Mouse (Mus musculus): ENCODE measurements at regions not wholly inside any gene's neighbourhood (a gene's known extent, or its start where the extent isn't known, plus 50 kb on each side); places are given as distances from the start of the nearest gene placed in this dataset.
"Not testable (repeated sequence)": the region's sequence is repeated elsewhere in the genome, so short reads cannot be mapped to it uniquely, and the experiment has no call there.

GRCm38 (mm10) chr10:38366776-38367175, 454.8 kb downstream of the Rfpl4b start:
- no peaks in the 10 kb centered on the region for H3K27me3 ChIP-seq
- H3K36me3 ChIP-seq, result no peaks in the 10 kb centered on the region
- no peak for ATAC-seq (ENCODE audit: insufficient number of reproducible peaks, low FRiP score, low TSS enrichment, low read depth)
- no peaks in the 10 kb centered on the region for H3K4me1 ChIP-seq
- H3K9me3 ChIP-seq, result no peaks in the 10 kb centered on the region
- 82% methylated on average over 2 of the region's 2 CpGs for WGBS
- no peak overlapping the region for H3K4me3 ChIP-seq
- no peak overlapping the region for H3K9ac ChIP-seq
- no peak overlapping the region for H3K4me2 ChIP-seq
- no peak overlapping the region for H3K27ac ChIP-seq

- Histone ChIP-seq H3K27ac (no peak overlapping the region), H3K9ac (no peak overlapping the region), H3K9me3 (no peaks in the 10 kb centered on the region), H3K4me3 (no peak overlapping the region), H3K4me2 (no peak overlapping the region), H3K36me3 (no peaks in the 10 kb centered on the region), H3K27me3 (no peaks in the 10 kb centered on the region), H3K4me1 (no peaks in the 10 kb centered on the region)
- ATAC-seq (ENCODE audit: insufficient number of reproducible peaks, low FRiP score, low TSS enrichment, low read depth), result no peak
- 83% methylated on average over 4 of the region's 4 CpGs for whole genome bisulfite sequencing
Observed at GRCm38 (mm10) chr10:38364876-38365275, 456.7 kb downstream of the Rfpl4b start.

- WGBS, result 42% methylated on average over 1 of the region's 1 CpGs
- Histone ChIP-seq H3K4me2 (no peak overlapping the region), H3K9ac (no peak overlapping the region), H3K27me3 (no peaks in the 10 kb centered on the region), H3K4me3 (no peak overlapping the region), H3K27ac (no peak overlapping the region), H3K36me3 (no peaks in the 10 kb centered on the region), H3K9me3 (no peaks in the 10 kb centered on the region), H3K4me1 (no peaks in the 10 kb centered on the region)
- ATAC-seq (ENCODE audit: insufficient number of reproducible peaks, low FRiP score, low TSS enrichment, low read depth), result no peak
Observed at GRCm38 (mm10) chr10:38357539-38358232, 463.9 kb downstream of the Rfpl4b start.

GRCm38 (mm10) chr10:38353973-38354372, 467.6 kb downstream of the Rfpl4b start:
- Histone ChIP-seq H3K9ac (no peak overlapping the region), H3K27ac (no peak overlapping the region), H3K4me1 (no peaks in the 10 kb centered on the region), H3K36me3 (no peaks in the 10 kb centered on the region), H3K4me2 (no peak overlapping the region), H3K27me3 (no peaks in the 10 kb centered on the region), H3K9me3 (no peaks in the 10 kb centered on the region), H3K4me3 (no peak overlapping the region)
- no peak for ATAC-seq (ENCODE audit: insufficient number of reproducible peaks, low FRiP score, low TSS enrichment, low read depth)
- 56% methylated on average over 2 of the region's 2 CpGs for WGBS

- no peaks in the 10 kb centered on the region for H3K36me3 ChIP-seq
- no peak overlapping the region for H3K4me2 ChIP-seq
- WGBS, result 63% methylated on average over 5 of the region's 5 CpGs
- no peaks in the 10 kb centered on the region for H3K4me1 ChIP-seq
- no peaks in the 10 kb centered on the region for H3K27me3 ChIP-seq
- no peak for ATAC-seq (ENCODE audit: insufficient number of reproducible peaks, low FRiP score, low TSS enrichment, low read depth)
- no peaks in the 10 kb centered on the region for H3K9me3 ChIP-seq
- no peak overlapping the region for H3K27ac ChIP-seq
- H3K4me3 ChIP-seq, result no peak overlapping the region
- no peak overlapping the region for H3K9ac ChIP-seq
Observed at GRCm38 (mm10) chr10:38353526-38353925, 468.1 kb downstream of the Rfpl4b start.

GRCm38 (mm10) chr10:38347029-38347428, 474.6 kb downstream of the Rfpl4b start:
- H3K4me2 ChIP-seq; H3K9ac ChIP-seq; ATAC-seq (ENCODE audit: insufficient number of reproducible peaks, low FRiP score, low TSS enrichment, low read depth); H3K9me3 ChIP-seq; H3K27ac ChIP-seq; H3K4me3 ChIP-seq; H3K36me3 ChIP-seq; H3K4me1 ChIP-seq; H3K27me3 ChIP-seq: not testable (repeated sequence)
- WGBS, result 47% methylated on average over 8 of the region's 8 CpGs

- H3K9me3 ChIP-seq, result no peaks in the 10 kb centered on the region
- no peak overlapping the region for H3K4me3 ChIP-seq
- H3K9ac ChIP-seq, result no peak overlapping the region
- no peaks in the 10 kb centered on the region for H3K36me3 ChIP-seq
- H3K27ac ChIP-seq, result no peak overlapping the region
- H3K27me3 ChIP-seq, result no peaks in the 10 kb centered on the region
- H3K4me2 ChIP-seq, result no peak overlapping the region
- WGBS, result 47% methylated on average over 1 of the region's 1 CpGs
- no peak for ATAC-seq (ENCODE audit: insufficient number of reproducible peaks, low FRiP score, low TSS enrichment, low read depth)
- no peaks in the 10 kb centered on the region for H3K4me1 ChIP-seq
Observed at GRCm38 (mm10) chr10:38340406-38341175, 481.0 kb downstream of the Rfpl4b start.

- WGBS, result 38% methylated on average over 5 of the region's 5 CpGs
- Histone ChIP-seq H3K4me2 (no peak overlapping the region), H3K4me3 (no peak overlapping the region), H3K27ac (no peak overlapping the region), H3K9me3 (no peaks in the 10 kb centered on the region), H3K27me3 (no peaks in the 10 kb centered on the region), H3K4me1 (no peaks in the 10 kb centered on the region), H3K36me3 (no peaks in the 10 kb centered on the region), H3K9ac (no peak overlapping the region)
- no peak for ATAC-seq (ENCODE audit: insufficient number of reproducible peaks, low FRiP score, low TSS enrichment, low read depth)
Observed at GRCm38 (mm10) chr10:38308716-38309392, 512.7 kb downstream of the Rfpl4b start.

GRCm38 (mm10) chr10:38295724-38296123, 525.9 kb downstream of the Rfpl4b start:
- H3K9ac ChIP-seq, result no peak overlapping the region
- H3K9me3 ChIP-seq, result no peaks in the 10 kb centered on the region
- H3K27ac ChIP-seq, result no peak overlapping the region
- no peaks in the 10 kb centered on the region for H3K36me3 ChIP-seq
- H3K4me1 ChIP-seq, result no peaks in the 10 kb centered on the region
- no peak for ATAC-seq (ENCODE audit: insufficient number of reproducible peaks, low FRiP score, low TSS enrichment, low read depth)
- no peaks in the 10 kb centered on the region for H3K27me3 ChIP-seq
- H3K4me3 ChIP-seq, result no peak overlapping the region
- WGBS, result 64% methylated on average over 2 of the region's 2 CpGs
- H3K4me2 ChIP-seq, result no peak overlapping the region

- 57% methylated on average over 6 of the region's 6 CpGs for WGBS
- Histone ChIP-seq H3K27me3 (no peaks in the 10 kb centered on the region), H3K36me3 (no peaks in the 10 kb centered on the region), H3K27ac (no peak overlapping the region), H3K4me3 (no peak overlapping the region), H3K9ac (no peak overlapping the region), H3K4me2 (no peak overlapping the region), H3K9me3 (no peaks in the 10 kb centered on the region), H3K4me1 (no peaks in the 10 kb centered on the region)
- ATAC-seq (ENCODE audit: insufficient number of reproducible peaks, low FRiP score, low TSS enrichment, low read depth), result no peak
Observed at GRCm38 (mm10) chr10:38288689-38289283, 532.8 kb downstream of the Rfpl4b start.

GRCm38 (mm10) chr10:38269136-38269535, 552.4 kb downstream of the Rfpl4b start:
- Histone ChIP-seq H3K9ac (no peak overlapping the region), H3K27ac (no peak overlapping the region), H3K4me1 (no peaks in the 10 kb centered on the region), H3K4me3 (no peak overlapping the region), H3K27me3 (no peaks in the 10 kb centered on the region), H3K9me3 (no peaks in the 10 kb centered on the region), H3K4me2 (no peak overlapping the region), H3K36me3 (no peaks in the 10 kb centered on the region)
- ATAC-seq (ENCODE audit: insufficient number of reproducible peaks, low FRiP score, low TSS enrichment, low read depth), result no peak
- WGBS, result 81% methylated on average over 1 of the region's 1 CpGs

- Histone ChIP-seq H3K4me3 (no peak overlapping the region), H3K4me1 (no peaks in the 10 kb centered on the region), H3K27me3 (no peaks in the 10 kb centered on the region), H3K27ac (no peak overlapping the region), H3K9me3 (no peaks in the 10 kb centered on the region), H3K36me3 (no peaks in the 10 kb centered on the region), H3K9ac (no peak overlapping the region), H3K4me2 (no peak overlapping the region)
- WGBS, result 70% methylated on average over 3 of the region's 3 CpGs
- no peak for ATAC-seq (ENCODE audit: insufficient number of reproducible peaks, low FRiP score, low TSS enrichment, low read depth)
Observed at GRCm38 (mm10) chr10:38265564-38265963, 556.0 kb downstream of the Rfpl4b start.
